19 mouse cellular contexts compared by ENCODE assay signal in genomic region chr8:84895963-84896362, GRCm38 (mm10). TPM values are rescaled to one million over a fixed set of nuclear protein-coding genes. Genes with fewer than 3 reads are reported as not detected.
DNase-seq lines count a peak whose midpoint lies in the region; ATAC-seq and TF ChIP-seq lines count a peak whose summit lies in the region.
"Had no signal": no experiment of that assay in that cellular context is flagged by ENCODE, and none has a peak within 500 bp of the region (broad histone marks: within the 10 kb centered on the region; RNA-seq: fewer than 3 reads in every experiment).

No protein-coding gene starts in this region.

- TF ChIP-seq CTCF in liver, adult 2 months (IDR thresholded peaks at IDR 0.05; ENCODE audit: low read depth, low read length), result no peak

- no peak overlapping the region for H3K9ac ChIP-seq in liver, adult 2 months (ENCODE audit: low read depth, low read length)
- no peak overlapping the region for H3K9ac ChIP-seq in liver, embryonic 12.5 days
- H3K9ac ChIP-seq: embryonic facial prominence, embryonic 12.5 days; forebrain, embryonic 13.5 days; forebrain, embryonic 15.5 days; forebrain, postnatal 0 days had no signal

- H3K4me2 ChIP-seq in liver, embryonic 12.5 days, result no peak overlapping the region
- H3K4me2 ChIP-seq: embryonic facial prominence, embryonic 12.5 days; forebrain, embryonic 13.5 days; forebrain, embryonic 15.5 days had no signal

- no peak for ATAC-seq in liver, embryonic 12.5 days
- ATAC-seq: activated CD4-positive, CD25-positive, alpha-beta regulatory T cell, adult 4 months; forebrain, embryonic 13.5 days; forebrain, embryonic 15.5 days; forebrain, postnatal 0 days had no signal

- DNase-seq in liver, adult 2 months (ENCODE audit: extremely low read depth, low read depth, low spot score), result peak; percentile 59
- DNase-seq in NIH3T3 (ENCODE audit: low read depth), result peak; percentile 30
- no peak for DNase-seq in heart, embryonic 10.5 days (ENCODE audit: low spot score)
- no peak for DNase-seq in T-cell, adult 2 months (ENCODE audit: low spot score)
- DNase-seq: adrenal gland, adult 8-10 months; adrenal gland, postnatal 14 days; adrenal gland, postnatal 36 days; cerebellum, adult 11-12 months; cerebellum, adult 2 months; cerebellum, adult 9-10 months; cerebellum, postnatal 25 days; forebrain, postnatal 0 days had no signal

- peaks cover 3% of the 10 kb centered on the region; the same call in 1 of the 2 replicates for H3K79me2 ChIP-seq in liver, adult 2 months (ENCODE audit: control insufficient read depth, insufficient read depth, low read length)

- H3K27ac ChIP-seq in liver, adult 2 months (replicated peaks; ENCODE audit: insufficient read depth, low read depth, low read length), result no peak overlapping the region
- no peak overlapping the region for H3K27ac ChIP-seq in liver, embryonic 12.5 days
- no peak overlapping the region for H3K27ac ChIP-seq in heart, embryonic 10.5 days
- H3K27ac ChIP-seq: embryonic facial prominence, embryonic 10.5 days; embryonic facial prominence, embryonic 12.5 days; forebrain, embryonic 13.5 days; forebrain, embryonic 15.5 days had no signal

- WGBS in liver, adult 2 months, result 47% methylated on average over 5 of the region's 5 CpGs
- WGBS in liver, embryonic 12.5 days (ENCODE audit: insufficient replicate concordance), result 74% methylated on average over 5 of the region's 5 CpGs
- WGBS in heart, embryonic 10.5 days, result 82% methylated on average over 5 of the region's 5 CpGs

- TF ChIP-seq POLR2A in liver, adult 2 months (IDR thresholded peaks at IDR 0.05; ENCODE audit: extremely low read depth, insufficient read depth, low read length), result no peak

- H3K4me1 ChIP-seq in liver, adult 2 months (ENCODE audit: control insufficient read depth, insufficient read depth, low read length), result peaks cover 5% of the 10 kb centered on the region; the same call in 1 of the 2 replicates
- peaks cover 67% of the 10 kb centered on the region for H3K4me1 ChIP-seq in liver, embryonic 12.5 days
- H3K4me1 ChIP-seq in heart, embryonic 10.5 days, result peaks cover 11% of the 10 kb centered on the region

- H3K36me3 ChIP-seq in liver, adult 2 months (ENCODE audit: control insufficient read depth, insufficient read depth, low read length), result peaks cover 6% of the 10 kb centered on the region
- peaks cover 15% of the 10 kb centered on the region for H3K36me3 ChIP-seq in liver, embryonic 12.5 days
- peaks cover 7% of the 10 kb centered on the region for H3K36me3 ChIP-seq in heart, embryonic 10.5 days
- H3K36me3 ChIP-seq: forebrain, embryonic 15.5 days had no signal

- no peaks in the 10 kb centered on the region for H3K27me3 ChIP-seq in liver, adult 2 months (ENCODE audit: control insufficient read depth, insufficient read depth, low read length)
- no peaks in the 10 kb centered on the region for H3K27me3 ChIP-seq in liver, embryonic 12.5 days (replicated peaks)
- peaks cover 11% of the 10 kb centered on the region; the same call in 1 of the 2 replicates for H3K27me3 ChIP-seq in heart, embryonic 10.5 days (ENCODE audit: insufficient read depth, poor library complexity, severe bottlenecking)
- H3K27me3 ChIP-seq: embryonic facial prominence, embryonic 12.5 days; forebrain, embryonic 15.5 days had no signal

- no peaks in the 10 kb centered on the region for H3K9me3 ChIP-seq in liver, embryonic 12.5 days (replicated peaks)
- no peaks in the 10 kb centered on the region for H3K9me3 ChIP-seq in heart, embryonic 10.5 days
- H3K9me3 ChIP-seq: embryonic facial prominence, embryonic 10.5 days; embryonic facial prominence, embryonic 12.5 days; forebrain, embryonic 13.5 days; forebrain, embryonic 15.5 days had no signal

- no peak overlapping the region for H3K4me3 ChIP-seq in liver, adult 2 months (ENCODE audit: insufficient read depth, low read depth, low read length)
- no peak overlapping the region for H3K4me3 ChIP-seq in liver, embryonic 12.5 days
- H3K4me3 ChIP-seq in heart, embryonic 10.5 days, result no peak overlapping the region
- H3K4me3 ChIP-seq: embryonic facial prominence, embryonic 10.5 days; embryonic facial prominence, embryonic 12.5 days; forebrain, embryonic 13.5 days; forebrain, embryonic 15.5 days had no signal

RNA-seq across cellular contexts. Expression of gene Gcdh, which starts 2.2 kb away (rescaled TPM):
- total RNA-seq in liver, adult 2 months (2014; rRNA removed), result 461 and 560 TPM in 2 replicates
- polyA plus RNA-seq in liver, adult 2 months (2012; rRNA removed), result 1,882 and 2,081 TPM in 2 replicates
- 41.1 and 44.3 TPM in 2 replicates for polyA plus RNA-seq in liver, embryonic 12.5 days (2016; fragmentation: Nextera tagmentation; extraction: Ambion mirVana)
- 43.8 and 45.3 TPM in 2 replicates for polyA plus RNA-seq in heart, embryonic 10.5 days (2016; fragmentation: Nextera tagmentation; extraction: Ambion mirVana)

RNA-seq across cellular contexts. Expression of gene Klf1, which starts 5.8 kb away (rescaled TPM):
- total RNA-seq in liver, adult 2 months (2014; rRNA removed), result 4.8 and 5.8 TPM in 2 replicates
- polyA plus RNA-seq in liver, adult 2 months (2012; rRNA removed), result 5.2 and 6.6 TPM in 2 replicates
- 517 and 552 TPM in 2 replicates for polyA plus RNA-seq in liver, embryonic 12.5 days (2016; fragmentation: Nextera tagmentation; extraction: Ambion mirVana)
- 54.2 and 54.3 TPM in 2 replicates for polyA plus RNA-seq in heart, embryonic 10.5 days (2016; fragmentation: Nextera tagmentation; extraction: Ambion mirVana)
- total RNA-seq: adrenal gland, adult 18-20 months; forebrain, postnatal 0 days had no signal

RNA-seq across cellular contexts. Expression of gene Dnase2a, which starts 12.4 kb away (rescaled TPM):
- total RNA-seq in liver, adult 2 months (2014; rRNA removed), result 13.0 and 16.1 TPM in 2 replicates
- 16.1 and 20.0 TPM in 2 replicates for polyA plus RNA-seq in liver, adult 2 months (2012; rRNA removed)
- polyA plus RNA-seq in liver, embryonic 12.5 days (2016; fragmentation: Nextera tagmentation; extraction: Ambion mirVana), result 10.8 and 11.4 TPM in 2 replicates
- polyA plus RNA-seq in heart, embryonic 10.5 days (2016; fragmentation: Nextera tagmentation; extraction: Ambion mirVana), result 3.2 and 3.8 TPM in 2 replicates

RNA-seq across cellular contexts. Expression of gene Syce2, which starts 24.1 kb away (rescaled TPM):
- total RNA-seq in liver, adult 2 months (2014; rRNA removed), result 1.1 and 1.6 TPM in 2 replicates
- polyA plus RNA-seq in liver, adult 2 months (2012; rRNA removed), result 0.92 and 1.0 TPM in 2 replicates
- polyA plus RNA-seq in liver, embryonic 12.5 days (2016; fragmentation: Nextera tagmentation; extraction: Ambion mirVana), result 110 TPM in 2 replicates
- 51.7 and 64.6 TPM in 2 replicates for polyA plus RNA-seq in heart, embryonic 10.5 days (2016; fragmentation: Nextera tagmentation; extraction: Ambion mirVana)

RNA-seq across cellular contexts. Expression of gene Farsa, which starts 39.2 kb away (rescaled TPM):
- total RNA-seq in liver, adult 2 months (2014; rRNA removed), result 11.0 and 13.6 TPM in 2 replicates
- 24.1 and 32.4 TPM in 2 replicates for polyA plus RNA-seq in liver, adult 2 months (2012; rRNA removed)
- polyA plus RNA-seq in liver, embryonic 12.5 days (2016; fragmentation: Nextera tagmentation; extraction: Ambion mirVana), result 96.3 and 98.6 TPM in 2 replicates
- polyA plus RNA-seq in heart, embryonic 10.5 days (2016; fragmentation: Nextera tagmentation; extraction: Ambion mirVana), result 80.8 and 108 TPM in 2 replicates

Comparison
In these comparisons a context has a peak if more than half of its experiments do, and no peak if none do; other contexts are left out.
1. RNA of gene Gcdh, which starts 2.2 kb away (polyA plus RNA-seq): 1,882 to 2,081 TPM in liver, adult 2 months; 41.1 to 44.3 TPM in liver, embryonic 12.5 days and 43.8 to 45.3 TPM in heart, embryonic 10.5 days; every median in the first group is over 10 times any median in the second.
2. DNase-seq: peak in liver, adult 2 months (single experiment) and NIH3T3 (single experiment); none in heart, embryonic 10.5 days (single experiment) and T-cell, adult 2 months (single experiment).